Mouse (Mus musculus): Measurements from ENCODE around the gene Gm3336.
A peak's percentile ranks its signal among the peaks of the same experiment; 100 is the strongest.

Gm3336 gene

GRCm38 (mm10) chr8:70687576-70687975, 30.8 kb upstream of the Gm3336 start:
- no peak for TF ChIP-seq GATA4 (IDR thresholded peaks at IDR 0.05; ENCODE audit: insufficient replicate concordance, low read length)

GRCm38 (mm10) chr8:70688136-70688535, 30.2 kb upstream of the Gm3336 start:
- no peak for TF ChIP-seq GATA4 (IDR thresholded peaks at IDR 0.05; ENCODE audit: insufficient replicate concordance, low read length)

GRCm38 (mm10) chr8:70689892-70690390, 28.4 kb upstream of the Gm3336 start:
- no peak for TF ChIP-seq GATA4 (IDR thresholded peaks at IDR 0.05; ENCODE audit: insufficient replicate concordance, low read length)

- TF ChIP-seq GATA4 (IDR thresholded peaks at IDR 0.05; ENCODE audit: insufficient replicate concordance, low read length), result no peak
These were observed 27.1 kb upstream of the Gm3336 start for GRCm38 (mm10) chr8:70691230-70691629.

GRCm38 (mm10) chr8:70691727-70692231, 26.6 kb upstream of the Gm3336 start:
- no peak for TF ChIP-seq GATA4 (IDR thresholded peaks at IDR 0.05; ENCODE audit: insufficient replicate concordance, low read length)

GRCm38 (mm10) chr8:70693636-70694035, 24.7 kb upstream of the Gm3336 start:
- no peak for TF ChIP-seq GATA4 (IDR thresholded peaks at IDR 0.05; ENCODE audit: insufficient replicate concordance, low read length)

GRCm38 (mm10) chr8:70695318-70696018, 22.9 kb upstream of the Gm3336 start:
- TF ChIP-seq GATA4 (IDR thresholded peaks at IDR 0.05; ENCODE audit: insufficient replicate concordance, low read length), result no peak

GRCm38 (mm10) chr8:70696019-70696885, 22.1 kb upstream of the Gm3336 start:
- no peak for TF ChIP-seq GATA4 (IDR thresholded peaks at IDR 0.05; ENCODE audit: insufficient replicate concordance, low read length)

- TF ChIP-seq GATA4 (IDR thresholded peaks at IDR 0.05; ENCODE audit: insufficient replicate concordance, low read length), result no peak
These were observed 21.4 kb upstream of the Gm3336 start for GRCm38 (mm10) chr8:70696946-70697345.

GRCm38 (mm10) chr8:70697366-70698250, 20.7 kb upstream of the Gm3336 start:
- TF ChIP-seq GATA4 (IDR thresholded peaks at IDR 0.05; ENCODE audit: insufficient replicate concordance, low read length), result no peak

GRCm38 (mm10) chr8:70698310-70699109, 19.8 kb upstream of the Gm3336 start, which contains the start of gene Jund:
TSS of gene Jund (plus strand) at chr8:70698949.
- peak; percentile 5; the same call in 1 of the 2 replicates for TF ChIP-seq GATA4 (IDR thresholded peaks at IDR 0.05; ENCODE audit: insufficient replicate concordance, low read length)

GRCm38 (mm10) chr8:70699116-70699833, 19.1 kb upstream of the Gm3336 start:
- no peak for TF ChIP-seq GATA4 (IDR thresholded peaks at IDR 0.05; ENCODE audit: insufficient replicate concordance, low read length)

GRCm38 (mm10) chr8:70699834-70700554, 18.3 kb upstream of the Gm3336 start:
- no peak for TF ChIP-seq GATA4 (IDR thresholded peaks at IDR 0.05; ENCODE audit: insufficient replicate concordance, low read length)
